Mouse (Mus musculus) WW6 (cell line): ENCODE measurements around the gene Iqcf3.
"Not testable (repeated sequence)": the region's sequence is repeated elsewhere in the genome, so short reads cannot be mapped to it uniquely, and the experiment has no call there.

ENCODE experiments used
- DNase-seq: peaks from one replicate; pipeline ENCODE4 v3.0.0-alpha.2; 2013; ENCODE audit warnings: low read depth, low spot score

The Iqcf3 gene

GRCm38 (mm10) chr9:106561531-106561930 lies at the start of gene Iqcf3:
Gene Iqcf3, minus strand, starts transcription at chr9:106561631.
- no peak for DNase-seq

GRCm38 (mm10) chr9:106610727-106611126 lies 49.3 kb upstream of the Iqcf3 start:
- no peak for DNase-seq

GRCm38 (mm10) chr9:106600546-106600945 lies 39.1 kb upstream of the Iqcf3 start:
- DNase-seq = peak; percentile 28

- DNase-seq = no peak
Observed at GRCm38 (mm10) chr9:106598466-106598865, 37.0 kb upstream of the Iqcf3 start.

- no peak for DNase-seq
Observed at GRCm38 (mm10) chr9:106595836-106596235, 34.4 kb upstream of the Iqcf3 start.

GRCm38 (mm10) chr9:106595402-106595801 lies 34.0 kb upstream of the Iqcf3 start:
- not testable (repeated sequence) for DNase-seq

GRCm38 (mm10) chr9:106592158-106592557 lies 30.7 kb upstream of the Iqcf3 start:
- no peak for DNase-seq

GRCm38 (mm10) chr9:106582552-106582951 lies 21.1 kb upstream of the Iqcf3 start:
- DNase-seq = no peak

GRCm38 (mm10) chr9:106580016-106580415 lies 18.6 kb upstream of the Iqcf3 start:
- DNase-seq = no peak

GRCm38 (mm10) chr9:106576112-106576511 lies 14.7 kb upstream of the Iqcf3 start:
- DNase-seq = no peak

GRCm38 (mm10) chr9:106573366-106573765 lies 11.9 kb upstream of the Iqcf3 start:
- no peak for DNase-seq

- DNase-seq = no peak
Observed at GRCm38 (mm10) chr9:106572186-106572585, 10.8 kb upstream of the Iqcf3 start.

- no peak for DNase-seq
Observed at GRCm38 (mm10) chr9:106570896-106571295, 9.5 kb upstream of the Iqcf3 start, which contains the start of gene Iqcf4. Gene Iqcf4, minus strand, starts transcription at chr9:106570996.

GRCm38 (mm10) chr9:106566437-106566836 lies 5.0 kb upstream of the Iqcf3 start:
- DNase-seq = no peak

- DNase-seq = no peak
Observed at GRCm38 (mm10) chr9:106564025-106564424, 2.6 kb upstream of the Iqcf3 start.

- DNase-seq = no peak
Observed at GRCm38 (mm10) chr9:106562291-106562690, 860 bp upstream of the Iqcf3 start.

- no peak for DNase-seq
Observed at GRCm38 (mm10) chr9:106534975-106535374, 26.5 kb downstream of the Iqcf3 start.

- peak; percentile 20 for DNase-seq
Observed at GRCm38 (mm10) chr9:106534296-106534695, 27.1 kb downstream of the Iqcf3 start.

GRCm38 (mm10) chr9:106531833-106532232 lies 29.6 kb downstream of the Iqcf3 start:
- DNase-seq = peak; percentile 33

- DNase-seq = no peak
Observed at GRCm38 (mm10) chr9:106519909-106520308, 41.5 kb downstream of the Iqcf3 start.

- DNase-seq = no peak
Observed at GRCm38 (mm10) chr9:106519433-106519832, 42.0 kb downstream of the Iqcf3 start.

GRCm38 (mm10) chr9:106514273-106514672 lies 47.2 kb downstream of the Iqcf3 start, which contains the start of gene Iqcf5:
Gene Iqcf5, plus strand, starts transcription at chr9:106514573.
- no peak for DNase-seq

GRCm38 (mm10) chr9:106513566-106513965 lies 47.9 kb downstream of the Iqcf3 start:
- DNase-seq = no peak
